Mouse (Mus musculus) MEL (cell line): Measurements from ENCODE around the gene Asnsd1. TPM values are rescaled to one million over a fixed set of nuclear protein-coding genes. Genes with fewer than 3 reads are reported as not detected.
"Not testable (repeated sequence)": the region's sequence is repeated elsewhere in the genome, so short reads cannot be mapped to it uniquely, and the experiment has no call there.

Experiments
- DNase-seq: peaks from one replicate; pipeline ENCODE4 v3.0.0; 2011; ENCODE audit warnings: low read depth, low spot score
- H3K27ac ChIP-seq: 2 replicates; pipeline ENCODE4 v1.5.1; 2012; ENCODE audit warnings: low read depth, mild to moderate bottlenecking, control low read depth, low read length, moderate library complexity; ENCODE audit not compliant: control insufficient read depth
- H3K27me3 ChIP-seq, 2 experiments: fragments of 150-350 bp in 1 of 2; sonication (generic) in 1 of 2; 2 replicates each; pipeline ENCODE4 v1.6.1; 2012; ENCODE audit warnings: low read length in 2 of 2, mild to moderate bottlenecking in 2 of 2, improper control_type of control experiment in 1 of 2, moderate library complexity in 1 of 2; ENCODE audit not compliant: insufficient read depth in 2 of 2, control insufficient read depth in 1 of 2
- H3K36me3 ChIP-seq, 2 experiments: 2 replicates each; pipeline ENCODE4 v1.6.1; 2012 to 2014; ENCODE audit warnings: low read length in 2 of 2, improper control_type of control experiment in 1 of 2, inconsistent platforms in 1 of 2, mild to moderate bottlenecking in 1 of 2; ENCODE audit not compliant: insufficient read depth in 2 of 2, control insufficient read depth in 1 of 2
- H3K4me1 ChIP-seq, 2 experiments: fragments of 150-350 bp in 1 of 2; sonication (generic) in 1 of 2; 2 replicates each; pipeline ENCODE4 v1.6.1; 2012; ENCODE audit warnings: low read length in 2 of 2, improper control_type of control experiment in 1 of 2, mild to moderate bottlenecking in 1 of 2; ENCODE audit not compliant: insufficient read depth in 2 of 2, control insufficient read depth in 1 of 2
- H3K4me3 ChIP-seq, 2 experiments: fragments of 150-350 bp in 1 of 2; sonication (generic) in 1 of 2; 2 replicates each; pipeline ENCODE4 v1.5.1; 2012; ENCODE audit warnings: low read depth in 2 of 2, low read length in 2 of 2, mild to moderate bottlenecking in 2 of 2, moderate library complexity in 2 of 2, control low read depth in 1 of 2, improper control_type of control experiment in 1 of 2; ENCODE audit not compliant: control insufficient read depth in 1 of 2, insufficient read depth in 1 of 2
- H3K79me2 ChIP-seq: 2 replicates; pipeline ENCODE4 v1.6.1; 2012; ENCODE audit warnings: mild to moderate bottlenecking, low read length, moderate library complexity; ENCODE audit not compliant: control insufficient read depth, poor library complexity, insufficient read depth
- H3K9ac ChIP-seq: 2 replicates; pipeline ENCODE4 v1.6.1; 2012; ENCODE audit warnings: low read depth, mild to moderate bottlenecking, control low read depth, low read length, moderate library complexity; ENCODE audit not compliant: control insufficient read depth, poor library complexity, severe bottlenecking
- H3K9me3 ChIP-seq: fragments of 150-350 bp; sonication (generic); replicated peaks from 2 replicates; pipeline ENCODE4 v1.6.1; 2012; ENCODE audit warnings: mild to moderate bottlenecking, low read length, improper control_type of control experiment, moderate library complexity; ENCODE audit not compliant: insufficient read depth
- CHD1 ChIP-seq: IDR thresholded peaks from 2 replicates; pipeline ENCODE4 v1.6.1; 2012; ENCODE audit warnings: low read depth, mild to moderate bottlenecking, inconsistent platforms, low read length, improper control_type of control experiment
- CTCF ChIP-seq, 3 experiments: IDR thresholded peaks in 2 of 3; conservative IDR thresholded peaks in 1 of 3; 2 replicates each; pipeline ENCODE4 v1.5.1; 2011 to 2012; ENCODE audit warnings: low read length in 3 of 3, low read depth in 2 of 3, mild to moderate bottlenecking in 2 of 3, improper control_type of control experiment in 1 of 3, inconsistent platforms in 1 of 3, mixed read lengths in 1 of 3, moderate library complexity in 1 of 3; ENCODE audit not compliant: control insufficient read depth in 1 of 3, insufficient read depth in 1 of 3, poor library complexity in 1 of 3, severe bottlenecking in 1 of 3
- EP300 ChIP-seq, 2 experiments: IDR thresholded peaks; 2 replicates each; pipeline ENCODE4 v1.6.1; 2011; ENCODE audit warnings: improper control_type of control experiment in 2 of 2, low read length in 2 of 2, low read depth in 1 of 2, mild to moderate bottlenecking in 1 of 2
- GATA1 ChIP-seq: IDR thresholded peaks from 2 replicates; pipeline ENCODE4 v1.6.1; 2011; ENCODE audit warnings: low read depth, low read length, improper control_type of control experiment
- HCFC1 ChIP-seq: IDR thresholded peaks from 2 replicates; pipeline ENCODE4 v1.6.1; 2012; ENCODE audit warnings: low read depth, mild to moderate bottlenecking, inconsistent platforms, low read length, improper control_type of control experiment, moderate library complexity
- JUND ChIP-seq: IDR thresholded peaks from 2 replicates; pipeline ENCODE4 v1.6.1; 2011; ENCODE audit warnings: low read depth, mild to moderate bottlenecking, improper control_type of control experiment, low read length
- MAFK ChIP-seq: IDR thresholded peaks from 2 replicates; pipeline ENCODE4 v1.6.1; 2011; ENCODE audit warnings: low read depth, mild to moderate bottlenecking, low read length, improper control_type of control experiment, borderline replicate concordance
- MAZ ChIP-seq: IDR thresholded peaks from 2 replicates; pipeline ENCODE4 v1.6.1; 2012; ENCODE audit warnings: low read depth, mild to moderate bottlenecking, inconsistent platforms, low read length, improper control_type of control experiment
- MEF2A ChIP-seq: IDR thresholded peaks from 2 replicates; pipeline ENCODE4 v1.6.1; 2014; ENCODE audit warnings: low read depth, mild to moderate bottlenecking, inconsistent platforms, low read length, improper control_type of control experiment; ENCODE audit not compliant: poor library complexity, insufficient replicate concordance, severe bottlenecking; ENCODE audit errors: extremely low read depth
- MXI1 ChIP-seq: IDR thresholded peaks from 2 replicates; pipeline ENCODE4 v1.6.1; 2011; ENCODE audit warnings: mild to moderate bottlenecking, low read depth, low read length, improper control_type of control experiment
- MYC ChIP-seq: IDR thresholded peaks from 2 replicates; pipeline ENCODE4 v1.6.1; 2011; ENCODE audit warnings: low read depth, mild to moderate bottlenecking, low read length, improper control_type of control experiment, moderate library complexity
- NRF1 ChIP-seq: IDR thresholded peaks from 2 replicates; pipeline ENCODE4 v1.6.1; 2014; ENCODE audit warnings: low read depth, mild to moderate bottlenecking, inconsistent platforms, low read length, improper control_type of control experiment, moderate library complexity; ENCODE audit not compliant: poor library complexity, insufficient read depth, severe bottlenecking
- POLR2AphosphoS5 ChIP-seq: IDR thresholded peaks from 2 replicates; pipeline ENCODE4 v1.6.1; 2012; ENCODE audit warnings: low read depth, borderline replicate concordance, mild to moderate bottlenecking, inconsistent platforms, low read length, moderate library complexity, mixed read lengths
- SIN3A ChIP-seq: IDR thresholded peaks from 2 replicates; pipeline ENCODE4 v1.6.1; 2012; ENCODE audit warnings: low read length, improper control_type of control experiment, inconsistent platforms
- SMC3 ChIP-seq: IDR thresholded peaks from 2 replicates; pipeline ENCODE4 v1.6.1; 2011; ENCODE audit warnings: low read depth, low read length, improper control_type of control experiment
- TBP ChIP-seq: IDR thresholded peaks from 2 replicates; pipeline ENCODE4 v1.8.0; 2011; ENCODE audit warnings: low read depth, low read length, improper control_type of control experiment
- TCF12 ChIP-seq: IDR thresholded peaks from 2 replicates; pipeline ENCODE4 v1.6.1; 2014; ENCODE audit warnings: low read depth, mild to moderate bottlenecking, inconsistent platforms, low read length, improper control_type of control experiment, moderate library complexity
- ZC3H11A ChIP-seq: IDR thresholded peaks from 2 replicates; pipeline ENCODE4 v1.6.1; 2012; ENCODE audit warnings: low read depth, mild to moderate bottlenecking, inconsistent platforms, low read length, improper control_type of control experiment
- ZKSCAN1 ChIP-seq: IDR thresholded peaks from 2 replicates; pipeline ENCODE4 v1.6.1; 2012; ENCODE audit warnings: low read depth, mild to moderate bottlenecking, inconsistent platforms, low read length, improper control_type of control experiment, moderate library complexity
- polyA plus RNA-seq, 2 experiments: library from polyadenylated mRNA; stranded (reverse) in 1 of 2; unstranded in 1 of 2; fragments of >175 nt in 1 of 2; fragments of >200 nt in 1 of 2; gene quantifications; 2 replicates each; pipeline versions ENCODE4 v1.2.1 to v1.2.4; 2012; ENCODE audit warnings: low replicate concordance in 2 of 2, low read depth in 1 of 2; ENCODE audit not compliant: insufficient read length in 2 of 2, insufficient read depth in 1 of 2, missing spikeins in 1 of 2
- total RNA-seq: library from RNA; depleted of rRNA; stranded (reverse); fragments of 300-350 nt; gene quantifications from 2 replicates; pipeline ENCODE4 v1.2.3, GENCODE M21; 2012

The Asnsd1 gene
- total and polyA plus RNA-seq, 3 experiments: 62.2 to 79.7 TPM; not detected in 1

DNA sequence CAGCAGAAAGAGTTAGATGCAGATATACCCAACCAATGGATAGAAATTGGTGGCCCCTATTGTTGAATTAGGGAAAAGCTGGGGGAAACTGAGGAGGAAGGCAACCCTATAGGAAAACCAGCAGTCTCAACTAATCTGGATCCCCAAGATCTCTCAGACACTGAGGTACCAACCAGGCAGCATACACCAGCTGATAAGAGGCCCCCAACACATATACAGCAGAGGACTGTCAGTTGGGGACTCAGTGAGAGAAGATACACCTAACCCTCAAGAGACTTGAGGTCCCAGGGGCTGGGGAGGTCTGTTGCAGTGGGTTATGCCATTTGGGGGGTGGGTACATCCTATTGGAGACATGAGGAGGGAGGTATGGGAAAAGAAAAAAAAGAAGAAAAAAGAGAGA is 17.1 kb downstream of the Asnsd1 start:
- no peaks in the 10 kb centered on the region for H3K9me3 ChIP-seq
- no peak for TF ChIP-seq MXI1
- TF ChIP-seq MAZ: no peak
- no peak for TF ChIP-seq NRF1
- no peak for TF ChIP-seq CTCF (IDR thresholded peaks at IDR 0.05 in 2 of 3, conservative IDR thresholded peaks at IDR 0.05 in 1 of 3; ENCODE audit: control insufficient read depth in 1 of 3, insufficient read depth in 1 of 3, low read depth in 2 of 3, low read length in 3 of 3, poor library complexity in 1 of 3, severe bottlenecking in 1 of 3)
- TF ChIP-seq EP300 (IDR thresholded peaks at IDR 0.05; ENCODE audit: low read depth in 1 of 2, low read length in 2 of 2): no peak
- TF ChIP-seq SIN3A: no peak
- TF ChIP-seq, all 39 proteins: peak for 0
- Histone ChIP-seq H3K27ac (no peak overlapping the region), H3K36me3 (no peaks in the 10 kb centered on the region), H3K4me3 (no peak overlapping the region), H3K79me2 (no peaks in the 10 kb centered on the region), H3K9ac (no peak overlapping the region), H3K4me1 (no peaks in the 10 kb centered on the region; a peak in 1 of 4 replicates), H3K27me3 (no peaks in the 10 kb centered on the region)
- DNase-seq: no peak

DNA sequence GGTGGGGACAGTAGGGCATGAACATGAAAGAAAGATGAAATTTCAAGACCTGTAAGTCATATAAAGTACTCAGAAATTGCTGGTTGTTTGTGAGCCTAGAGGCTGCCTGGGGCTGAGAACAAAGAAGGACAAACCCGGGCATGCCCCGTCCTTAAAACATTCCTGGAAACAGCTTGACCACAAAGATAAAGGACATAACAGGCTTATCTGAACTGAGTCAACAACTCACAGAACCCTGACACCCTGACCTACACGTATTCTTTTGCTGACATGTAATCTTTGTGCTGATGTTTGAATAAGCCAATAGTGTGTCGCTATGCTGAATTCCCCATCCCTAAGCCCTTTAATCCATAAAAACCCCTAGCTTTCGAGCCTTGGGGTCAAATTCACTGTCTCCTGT is 19.0 kb downstream of the Asnsd1 start:
- not testable (repeated sequence) for H3K79me2 ChIP-seq, DNase-seq

GRCm38 (mm10) chr1:53324827-53325494 is 27.6 kb downstream of the Asnsd1 start:
- H3K36me3 ChIP-seq: peaks cover 0 to 11% of the 10 kb centered on the region in 2 experiments; a peak in 3 of 4 replicates
- no peak for TF ChIP-seq TBP
- no peak for TF ChIP-seq JUND
- peaks cover 2 to 27% of the 10 kb centered on the region in 2 experiments; a peak in 2 of 4 replicates for H3K4me1 ChIP-seq
- no peak overlapping the region for H3K27ac ChIP-seq
- DNase-seq: no peak
- H3K9me3 ChIP-seq: no peaks in the 10 kb centered on the region
- no peaks in the 10 kb centered on the region for H3K79me2 ChIP-seq
- no peaks in the 10 kb centered on the region for H3K27me3 ChIP-seq
- H3K9ac ChIP-seq: no peak overlapping the region
- no peak overlapping the region for H3K4me3 ChIP-seq

More for the DNA sequence above, 19.0 kb downstream of the Asnsd1 start:
- H3K27ac ChIP-seq, H3K9ac ChIP-seq, H3K4me3 ChIP-seq, H3K27me3 ChIP-seq, H3K4me1 ChIP-seq, H3K9me3 ChIP-seq, H3K36me3 ChIP-seq: not testable (repeated sequence)

- Histone ChIP-seq H3K36me3 (peaks cover 0 to 11% of the 10 kb centered on the region in 2 experiments; a peak in 3 of 4 replicates), H3K27me3 (no peaks in the 10 kb centered on the region), H3K4me1 (peaks cover 2 to 27% of the 10 kb centered on the region in 2 experiments; a peak in 2 of 4 replicates), H3K27ac (peak overlapping the region; percentile 73), H3K4me3 (no peak overlapping the region), H3K9ac (no peak overlapping the region), H3K79me2 (no peaks in the 10 kb centered on the region), H3K9me3 (no peaks in the 10 kb centered on the region)
- peak; percentile 36 for DNase-seq
- TF ChIP-seq GATA1 (peak; percentile 57; the same call in 1 of the 2 replicates), EP300 (IDR thresholded peaks at IDR 0.05; ENCODE audit: low read depth in 1 of 2, low read length in 2 of 2) (peak; percentile 61 to 69; a peak in 2 of 4 replicates), MEF2A (no peak), ZKSCAN1 (no peak), ZC3H11A (no peak), MAFK (no peak), SMC3 (no peak), TCF12 (peak; percentile 80), MYC (no peak), POLR2AphosphoS5 (no peak), HCFC1 (no peak), CHD1 (no peak), MAZ (no peak)
These were observed 28.3 kb downstream of the Asnsd1 start for GRCm38 (mm10) chr1:53324277-53324676.
